Mouse (Mus musculus) thymus, postnatal 0 days (tissue): ENCODE measurements around the gene Btbd8. TPM values are rescaled to one million over a fixed set of nuclear protein-coding genes. Genes with fewer than 3 reads are reported as not detected.

Experiments used
- DNase-seq: peaks from one replicate; pipeline ENCODE4 v3.0.0-alpha.2; 2015; ENCODE audit warnings: low spot score
- polyA plus RNA-seq: library from polyadenylated mRNA; unstranded; fragments of >200 nt; fragmentation: Nextera tagmentation; extraction: Ambion mirVana; gene quantifications from 2 replicates; pipeline ENCODE4 v1.2.1, GENCODE M21; 2015

The Btbd8 gene
- polyA plus RNA-seq: 10.0 and 10.8 TPM in 2 replicates

GRCm38 (mm10) chr5:107437464-107438281, at the start of gene Btbd8:
TSS of gene Btbd8 (plus strand) at chr5:107437997.
- peak; percentile 95 for DNase-seq

GRCm38 (mm10) chr5:107389373-107389772, 48.4 kb upstream of the Btbd8 start:
- no peak for DNase-seq

- DNase-seq: no peak
These were observed 43.4 kb upstream of the Btbd8 start for GRCm38 (mm10) chr5:107394437-107394836.

DNA sequence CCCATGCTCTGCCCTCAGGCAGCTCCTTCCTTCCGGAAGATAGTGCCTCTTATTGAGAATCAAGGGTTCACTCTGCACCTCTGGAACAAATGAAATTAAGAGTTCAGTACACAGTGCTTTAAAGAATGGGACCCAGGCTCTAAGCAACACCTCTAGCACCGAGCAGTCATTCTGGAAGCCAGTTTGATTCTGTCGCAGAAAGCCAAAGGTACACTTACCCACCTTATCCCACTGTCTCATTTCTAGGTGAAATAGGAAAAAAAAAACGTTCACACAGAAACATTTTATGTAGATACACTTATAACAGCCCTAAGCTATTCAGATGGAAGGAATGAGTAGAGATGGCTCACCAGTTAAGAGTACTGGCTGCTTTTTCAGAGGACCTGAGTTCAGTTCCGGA, 35.4 kb upstream of the Btbd8 start, which contains the start of gene Ephx4:
TSS of gene Ephx4 (plus strand) at position 301 of the 400 bp plus-strand sequence.
- peak; percentile 10 for DNase-seq

DNA sequence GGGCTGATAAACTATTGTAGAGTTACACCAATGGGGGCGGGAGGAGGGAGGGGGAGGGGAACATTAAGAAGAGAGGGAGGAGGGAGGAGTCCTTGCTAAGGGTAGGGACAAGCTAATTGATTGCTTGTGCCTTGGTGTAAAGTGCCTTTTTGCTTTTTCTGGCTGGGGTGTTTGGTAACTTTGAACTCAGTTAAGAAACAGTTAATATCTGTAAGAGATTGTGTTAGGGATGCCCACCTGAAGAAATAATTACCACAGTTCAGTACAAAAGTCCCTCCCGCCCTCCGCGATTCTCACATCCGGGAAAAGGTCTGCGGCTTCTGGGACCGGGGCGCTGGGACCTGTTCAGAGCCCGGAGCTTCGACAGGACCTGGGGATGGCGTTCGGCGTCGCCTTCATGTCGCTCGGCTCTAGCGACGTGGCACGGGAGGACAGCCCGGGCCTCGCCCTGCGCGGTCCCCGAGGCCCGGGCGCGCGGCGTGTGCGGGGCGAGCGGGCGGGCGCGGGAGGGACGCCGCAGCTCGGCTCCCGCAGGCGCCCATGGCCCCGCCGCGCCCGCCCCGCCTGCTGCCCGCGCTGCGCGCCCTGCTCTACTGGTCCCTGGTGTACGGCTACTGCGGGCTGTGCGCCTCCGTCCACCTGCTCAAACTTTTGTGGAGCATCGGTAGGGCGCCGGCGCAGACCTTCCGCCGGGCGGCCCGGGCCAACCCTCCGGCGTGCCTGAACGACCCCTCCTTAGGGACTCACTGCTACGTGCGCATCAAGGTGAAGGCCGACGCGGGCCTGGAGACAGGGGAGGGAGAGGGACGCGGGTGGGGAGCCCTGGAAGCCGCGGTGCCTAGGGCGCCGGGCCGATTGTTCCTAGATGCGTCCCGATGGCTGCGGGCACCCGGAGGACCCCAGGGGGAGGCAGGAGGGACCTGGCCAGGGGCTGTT, 34.5 kb upstream of the Btbd8 start:
- peak; percentile 38 for DNase-seq

DNA sequence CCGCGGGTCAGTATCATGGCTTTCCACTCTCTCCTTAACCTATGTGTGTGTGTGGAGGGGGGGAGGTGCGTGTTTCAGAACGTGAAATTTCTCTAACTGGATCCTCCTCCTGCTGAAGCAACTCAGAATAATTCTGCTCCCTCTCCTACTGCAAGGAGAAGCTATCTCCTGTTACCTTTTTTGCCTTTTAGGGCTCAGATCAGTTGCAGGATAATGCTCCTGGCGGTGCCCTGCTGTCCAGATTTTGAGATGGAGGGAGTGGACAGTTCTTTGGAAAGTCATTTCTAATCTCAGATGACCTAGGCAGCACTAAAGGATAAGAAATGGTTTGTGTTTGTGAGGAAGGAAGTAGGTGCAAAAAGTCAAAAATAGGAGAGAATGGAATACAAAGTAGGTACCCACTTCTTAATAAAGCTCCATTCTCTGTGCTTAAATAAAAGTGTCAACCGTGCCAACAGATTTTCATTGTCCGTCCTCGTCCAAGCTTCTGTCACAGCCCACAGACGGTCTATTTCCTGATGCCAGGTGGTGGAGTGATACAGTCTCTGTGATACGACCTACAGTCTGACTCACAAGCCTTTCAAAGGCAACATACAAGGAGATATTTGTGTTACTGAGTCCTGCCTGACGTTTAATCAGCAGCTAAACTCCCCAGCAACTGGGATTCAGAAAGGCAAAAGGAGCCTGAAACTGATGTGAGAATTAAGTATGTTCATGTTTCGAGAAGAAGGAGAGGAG, 33.7 kb upstream of the Btbd8 start:
- no peak for DNase-seq

DNA sequence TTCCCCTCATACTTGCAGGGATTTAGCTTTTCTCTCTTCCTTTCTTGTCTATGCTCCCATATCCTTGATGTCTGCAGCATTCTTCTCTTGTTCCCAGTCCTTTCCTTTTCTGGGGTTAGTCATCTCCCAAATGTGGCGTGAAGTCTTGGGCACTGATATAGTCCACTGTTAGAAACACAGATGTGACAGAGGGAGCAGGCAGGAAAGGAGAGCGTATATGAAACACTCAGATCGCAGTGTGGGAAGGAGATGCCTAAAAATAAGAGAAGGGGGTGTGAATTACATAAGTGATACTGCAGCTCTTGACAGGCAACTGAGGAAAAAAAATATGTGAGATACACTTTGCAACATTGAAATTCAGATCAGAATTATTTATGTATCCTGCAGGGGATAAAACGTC, 32.4 kb upstream of the Btbd8 start:
- no peak for DNase-seq

GRCm38 (mm10) chr5:107410305-107410704, 27.5 kb upstream of the Btbd8 start:
- DNase-seq: no peak

DNA sequence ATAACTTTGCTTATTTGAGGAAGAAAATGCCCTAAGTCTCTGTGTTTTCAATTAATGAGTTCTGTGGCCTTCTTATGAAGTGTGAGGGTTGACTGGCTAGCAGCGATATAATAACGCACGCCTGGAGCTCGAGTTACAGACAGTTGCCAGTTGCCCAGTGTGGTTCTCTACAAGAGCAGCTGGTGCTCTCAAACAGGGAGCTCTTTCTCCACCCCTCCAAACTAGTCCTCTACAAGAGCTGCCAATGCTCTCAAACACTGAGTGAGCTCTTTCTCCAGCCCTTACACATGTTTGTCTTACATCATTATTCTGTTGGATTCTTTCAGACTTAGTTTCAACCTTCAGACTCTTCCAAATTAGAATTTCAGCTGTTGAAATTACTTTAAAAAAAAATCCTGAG, 26.5 kb upstream of the Btbd8 start:
- DNase-seq: no peak

DNA sequence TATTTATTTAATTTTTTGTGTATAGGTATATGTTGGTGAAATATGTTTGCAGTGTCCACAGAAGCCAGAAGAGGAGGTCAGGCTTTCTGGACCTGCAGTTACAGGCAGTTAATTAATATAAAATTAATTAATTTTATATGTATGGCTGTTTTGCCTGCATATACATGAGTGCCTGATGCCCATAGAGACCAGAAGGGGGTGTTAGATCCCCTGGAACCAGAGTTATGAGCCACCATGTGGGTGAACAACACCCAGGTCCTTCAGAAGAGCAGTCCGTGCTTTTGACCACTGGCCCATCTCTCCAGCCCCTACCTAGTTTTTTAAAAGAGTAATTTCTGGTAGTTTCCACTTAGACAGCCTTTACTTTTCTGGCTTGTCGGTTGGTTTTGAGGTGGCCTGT, 25.5 kb upstream of the Btbd8 start:
- DNase-seq: no peak

GRCm38 (mm10) chr5:107415098-107415497, 22.7 kb upstream of the Btbd8 start:
- DNase-seq: no peak

DNA sequence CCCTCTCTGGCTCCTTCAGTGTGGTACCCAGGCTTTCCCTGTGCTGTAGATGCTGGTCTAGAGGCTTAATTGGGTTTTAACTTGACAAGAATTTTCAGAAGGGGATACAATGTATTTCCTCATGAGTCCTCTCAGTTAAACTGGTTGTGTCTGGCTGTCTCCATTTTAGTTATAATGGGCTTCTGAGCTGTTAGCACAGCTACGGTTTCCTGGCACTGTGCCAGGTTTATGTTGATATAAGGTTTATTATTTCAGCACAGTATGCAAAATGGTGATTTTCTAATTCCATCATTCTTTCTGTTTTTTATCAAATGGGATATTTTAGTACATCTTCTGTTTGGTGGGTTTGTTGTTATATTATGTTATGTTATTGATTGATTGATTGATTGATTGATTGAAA, 16.1 kb upstream of the Btbd8 start:
- no peak for DNase-seq

- DNase-seq: no peak
These were observed 6.5 kb upstream of the Btbd8 start, which contains the start of gene Lpcat2b for GRCm38 (mm10) chr5:107431249-107431648. TSS of gene Lpcat2b (plus strand) at chr5:107431549.

DNA sequence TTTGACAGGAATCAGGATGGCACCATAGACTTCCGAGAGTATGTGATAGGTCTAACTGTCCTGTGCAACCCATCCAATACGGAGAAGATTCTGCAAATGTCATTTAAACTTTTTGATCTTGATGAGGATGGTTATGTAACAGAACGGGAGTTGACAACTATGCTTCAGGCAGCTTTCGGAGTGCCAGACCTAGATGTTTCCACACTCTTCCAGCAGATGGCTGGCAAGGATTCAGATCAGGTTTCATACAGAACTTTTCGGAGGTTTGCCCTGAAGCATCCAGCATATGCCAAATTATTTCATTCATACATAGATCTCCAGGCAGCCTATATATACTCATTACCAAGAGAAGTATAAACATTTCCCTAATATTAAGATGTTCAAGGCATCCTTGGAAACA, 3.8 kb upstream of the Btbd8 start:
- DNase-seq: no peak

GRCm38 (mm10) chr5:107436185-107436584, 1.6 kb upstream of the Btbd8 start:
- no peak for DNase-seq

DNA sequence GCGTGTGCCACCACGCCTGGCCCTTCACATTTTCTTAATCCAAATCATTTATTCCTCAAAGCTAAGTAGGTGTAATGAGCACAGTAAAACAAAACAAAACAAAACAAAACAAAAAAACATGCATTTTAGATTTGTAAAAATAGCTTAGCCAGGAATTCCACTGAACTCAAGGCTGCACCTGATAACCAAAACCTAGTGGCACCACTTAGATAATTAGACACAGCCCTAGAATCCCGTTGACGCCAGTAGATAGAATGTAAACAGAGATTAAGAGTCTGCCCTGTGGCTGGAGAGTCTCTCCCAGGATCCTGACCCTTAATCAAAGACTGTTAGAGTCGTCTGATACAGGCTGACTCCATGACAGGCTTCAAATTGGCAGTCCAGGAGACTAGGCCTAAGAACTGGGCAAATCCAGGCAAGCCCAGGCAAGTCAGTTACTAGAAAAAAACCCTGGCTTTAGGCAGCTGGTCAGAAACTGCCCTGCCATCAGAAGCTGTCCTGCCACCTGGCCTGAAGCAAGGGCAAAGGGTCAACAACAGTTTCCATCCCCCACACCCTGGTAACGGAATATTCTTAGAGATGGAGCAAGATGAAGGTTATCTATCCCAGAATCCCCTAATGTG, 1.1 kb upstream of the Btbd8 start:
- DNase-seq: no peak

DNA sequence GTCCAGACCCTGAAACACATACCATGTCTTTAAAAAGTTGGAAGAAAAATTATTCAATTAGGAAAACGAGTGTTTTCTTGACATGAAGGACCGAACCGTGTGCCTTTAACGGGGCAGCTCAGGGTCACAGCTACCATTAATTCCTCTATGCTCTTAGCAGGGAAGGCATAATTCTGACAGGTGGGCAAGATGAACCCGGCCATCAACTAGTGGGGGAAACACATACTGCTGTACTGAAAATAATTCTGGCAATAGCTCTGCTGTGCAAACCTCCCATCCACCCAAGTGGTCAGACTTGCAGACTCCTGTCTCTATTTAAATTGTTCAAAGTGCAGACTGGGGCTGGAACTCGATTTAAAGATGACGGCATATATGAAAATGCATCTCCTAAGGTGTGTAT, 556 bp downstream of the Btbd8 start:
- DNase-seq: no peak

DNA sequence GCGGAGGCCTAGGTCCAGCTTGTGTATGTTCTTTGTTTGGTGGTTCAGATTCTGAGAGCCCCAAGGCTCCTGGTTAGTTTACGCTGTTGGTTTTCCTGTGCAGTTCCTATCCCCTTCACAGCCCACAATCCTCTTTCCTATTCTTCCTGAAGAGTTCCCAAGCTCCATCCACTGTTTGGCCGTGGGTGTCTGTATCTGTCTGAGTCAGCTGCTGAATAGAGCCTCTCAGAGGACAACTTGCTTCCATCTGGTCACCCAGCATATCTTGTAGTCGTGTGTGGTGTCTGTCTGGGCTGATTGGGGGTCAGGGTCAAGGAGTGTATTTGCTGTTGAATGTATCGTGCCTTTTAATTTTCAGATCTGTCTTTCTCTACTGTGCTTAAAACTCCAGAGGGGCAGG, 4.1 kb downstream of the Btbd8 start:
- no peak for DNase-seq

DNA sequence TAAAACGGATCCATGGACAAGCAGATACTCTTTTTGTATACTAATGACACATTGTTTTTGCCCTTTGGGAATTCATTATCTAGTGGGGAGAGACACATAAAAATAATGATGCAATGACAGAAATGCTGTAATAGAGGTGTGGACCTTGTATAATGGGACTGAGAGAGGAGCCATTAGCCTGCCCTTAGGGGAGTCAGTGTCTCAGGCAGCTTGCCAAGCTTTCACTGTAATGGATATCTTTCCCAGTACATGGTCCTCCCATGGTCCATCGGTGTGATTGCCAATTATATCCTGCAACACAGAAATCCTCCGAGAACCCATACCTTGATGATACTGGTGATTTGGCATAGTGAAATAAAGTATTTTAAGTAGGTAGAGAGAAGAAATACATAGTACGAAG, 6.5 kb downstream of the Btbd8 start:
- no peak for DNase-seq

DNA sequence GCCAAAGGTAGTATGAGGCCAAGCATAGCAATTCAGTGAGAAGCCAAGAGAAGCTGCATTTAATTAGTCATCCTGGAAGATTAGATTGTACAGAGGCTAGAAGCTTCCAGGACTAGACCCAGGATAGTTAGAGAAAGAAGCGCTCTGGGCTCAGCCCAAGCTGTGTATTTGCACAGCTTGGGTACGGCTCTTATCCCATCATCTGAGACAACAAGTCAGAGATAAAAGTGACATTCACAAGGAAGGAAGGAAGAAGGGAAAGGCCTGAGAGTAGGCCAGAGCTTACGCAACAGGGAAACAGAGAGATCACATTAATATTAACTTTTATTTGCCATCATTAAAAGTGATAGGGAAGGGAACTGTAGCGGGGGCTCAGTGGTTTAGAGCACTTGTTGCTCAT, 10.2 kb downstream of the Btbd8 start:
- DNase-seq: no peak

DNA sequence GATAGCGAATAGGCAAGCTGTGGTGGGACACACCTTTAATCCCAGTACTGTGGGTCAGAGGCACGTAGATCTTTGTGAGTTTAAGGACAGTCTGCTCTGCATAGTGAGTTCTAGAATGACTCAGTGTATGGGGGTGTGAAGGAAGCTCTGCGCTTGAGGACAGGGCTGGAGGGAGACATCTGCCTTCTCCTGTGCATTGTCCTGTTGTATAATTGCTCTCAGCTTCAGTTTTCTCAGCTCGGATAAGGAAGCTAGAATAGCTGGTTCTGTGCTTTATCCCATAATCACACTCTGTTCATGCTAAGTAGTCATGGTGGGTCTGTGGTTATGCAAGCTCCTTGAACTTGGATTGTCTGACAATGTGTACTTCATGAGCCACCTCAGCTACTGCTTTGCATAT, 11.0 kb downstream of the Btbd8 start:
- no peak for DNase-seq
